In the genomic region with DNA sequence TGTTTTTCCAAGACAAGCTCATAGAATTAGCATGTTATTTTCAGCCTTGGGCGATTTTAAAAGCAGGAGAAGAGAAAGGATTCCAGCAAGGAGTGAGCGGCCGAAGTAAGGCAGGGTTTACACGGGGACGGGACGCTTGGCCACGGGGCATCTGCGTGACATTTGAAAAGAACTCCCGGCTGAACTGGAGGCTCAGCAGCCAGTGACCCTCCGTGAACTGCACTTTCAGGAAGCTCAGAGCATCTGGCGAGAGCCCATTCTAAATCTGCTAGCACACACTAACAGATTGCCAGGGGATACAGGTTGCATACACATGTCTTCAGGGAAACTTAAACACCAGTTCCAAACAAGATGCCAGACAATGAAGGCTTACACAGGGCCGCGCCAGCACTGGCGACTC, we compare ENCODE assay signal across 18 mouse cellular contexts. TPM values are rescaled to one million over a fixed set of nuclear protein-coding genes. Genes with fewer than 3 reads are reported as not detected.
DNase-seq lines count a peak whose midpoint lies in the region; ATAC-seq and TF ChIP-seq lines count a peak whose summit lies in the region.
"Had no signal": no experiment of that assay in that cellular context is flagged by ENCODE, and none has a peak within 500 bp of the region (broad histone marks: within the 10 kb centered on the region; RNA-seq: fewer than 3 reads in every experiment).

No protein-coding gene starts in this region.

- no peaks in the 10 kb centered on the region for H3K9me3 ChIP-seq in embryonic facial prominence, embryonic 14.5 days (ENCODE audit: control insufficient read depth, low read length)
- H3K9me3 ChIP-seq in intestine, postnatal 0 days (ENCODE audit: control insufficient read depth) = no peaks in the 10 kb centered on the region
- H3K9me3 ChIP-seq: G1E; liver, embryonic 15.5 days; stomach, embryonic 15.5 days had no signal

- no peak overlapping the region for H3K9ac ChIP-seq in embryonic facial prominence, embryonic 14.5 days (ENCODE audit: low read depth, low read length)
- no peak overlapping the region for H3K9ac ChIP-seq in intestine, postnatal 0 days (ENCODE audit: low read depth, low read length)
- H3K9ac ChIP-seq: liver, embryonic 15.5 days; stomach, embryonic 15.5 days had no signal

- WGBS in embryonic facial prominence, embryonic 14.5 days = 34% methylated on average over 14 of the region's 14 CpGs
- 69% methylated on average over 14 of the region's 14 CpGs for WGBS in intestine, postnatal 0 days

- DNase-seq in lung, postnatal 10 days = peak; percentile 16
- DNase-seq in lung, postnatal 36 days = no peak
- DNase-seq in embryo, embryonic 9.5 days (ENCODE audit: extremely low spot score) = peak; percentile 16
- peak; percentile 2 for DNase-seq in embryonic facial prominence, embryonic 14.5 days (ENCODE audit: low spot score)
- no peak for DNase-seq in liver
- no peak for DNase-seq in spleen, adult 18-20 months
- DNase-seq: adrenal gland, adult 2 months; cerebellum, adult 11 months; cerebellum, postnatal 25 days; kidney, postnatal 14 days had no signal

- H3K27ac ChIP-seq in embryonic facial prominence, embryonic 14.5 days (replicated peaks; ENCODE audit: low read depth, low read length) = no peak overlapping the region
- H3K27ac ChIP-seq in intestine, postnatal 0 days (ENCODE audit: low read depth, low read length) = peak overlapping the region; percentile 61
- H3K27ac ChIP-seq: liver, embryonic 15.5 days; stomach, embryonic 15.5 days had no signal

- peaks cover 8% of the 10 kb centered on the region; the same call in 1 of the 2 replicates for H3K4me1 ChIP-seq in embryonic facial prominence, embryonic 14.5 days (ENCODE audit: control insufficient read depth, insufficient read depth, low read length)
- no peaks in the 10 kb centered on the region for H3K4me1 ChIP-seq in intestine, postnatal 0 days (replicated peaks; ENCODE audit: control insufficient read depth, insufficient read depth, low read length)
- H3K4me1 ChIP-seq: liver, embryonic 15.5 days; stomach, embryonic 15.5 days had no signal

- no peak for ATAC-seq in embryonic facial prominence, embryonic 14.5 days (ENCODE audit: low read depth)
- no peak for ATAC-seq in intestine, postnatal 0 days
- ATAC-seq: forebrain, embryonic 16.5 days had no signal

- no peaks in the 10 kb centered on the region for H3K27me3 ChIP-seq in embryonic facial prominence, embryonic 14.5 days (replicated peaks; ENCODE audit: control insufficient read depth, insufficient read depth, low read length)
- no peaks in the 10 kb centered on the region for H3K27me3 ChIP-seq in intestine, postnatal 0 days (replicated peaks; ENCODE audit: control insufficient read depth, insufficient read depth, low read length)
- H3K27me3 ChIP-seq: liver, embryonic 15.5 days; stomach, embryonic 15.5 days had no signal

- no peaks in the 10 kb centered on the region for H3K36me3 ChIP-seq in embryonic facial prominence, embryonic 14.5 days (ENCODE audit: control insufficient read depth, insufficient read depth, low read length)
- no peaks in the 10 kb centered on the region for H3K36me3 ChIP-seq in intestine, postnatal 0 days (ENCODE audit: control insufficient read depth, insufficient read depth)
- H3K36me3 ChIP-seq: G1E; liver, embryonic 15.5 days; stomach, embryonic 15.5 days had no signal

- TF ChIP-seq CTCF in intestine, postnatal 0 days (IDR thresholded peaks at IDR 0.05; ENCODE audit: low read depth) = no peak

- H3K4me2 ChIP-seq in embryonic facial prominence, embryonic 14.5 days (ENCODE audit: low read depth, low read length) = peak overlapping the region; percentile 8; the same call in 1 of the 2 replicates
- peak overlapping the region; percentile 50 for H3K4me2 ChIP-seq in intestine, postnatal 0 days (replicated peaks; ENCODE audit: low read depth)
- H3K4me2 ChIP-seq: heart, embryonic 11.5 days; liver, embryonic 15.5 days; stomach, embryonic 15.5 days had no signal

- no peak overlapping the region for H3K4me3 ChIP-seq in embryonic facial prominence, embryonic 14.5 days (ENCODE audit: low read depth, low read length)
- no peak overlapping the region for H3K4me3 ChIP-seq in intestine, postnatal 0 days (ENCODE audit: low read depth, low read length)
- H3K4me3 ChIP-seq: erythroblast, embryonic 14.5 days; liver, embryonic 15.5 days; stomach, embryonic 15.5 days had no signal

RNA-seq across cellular contexts. Expression of a gene that starts 6.7 kb away (rescaled TPM):
- polyA plus RNA-seq in embryonic facial prominence, embryonic 14.5 days (2014; fragmentation: Nextera tagmentation; extraction: Ambion mirVana) = 0.17 TPM in 1 of 2 replicates, not detected in the other
- polyA plus RNA-seq in intestine, postnatal 0 days (2015; fragmentation: Nextera tagmentation; extraction: Ambion mirVana) = not detected in 2 replicates
- polyA plus RNA-seq: adrenal gland, adult 2 months; erythroblast, embryonic 14.5 days; forebrain, embryonic 16.5 days; G1E; heart, embryonic 11.5 days; liver, embryonic 15.5 days; stomach, embryonic 15.5 days; thymus, postnatal 0 days had no signal

RNA-seq across cellular contexts. Expression of a gene that starts 28.1 kb away (rescaled TPM):
- polyA plus RNA-seq in embryonic facial prominence, embryonic 14.5 days (2014; fragmentation: Nextera tagmentation; extraction: Ambion mirVana) = 0.22 and 0.50 TPM in 2 replicates
- not detected in 2 replicates for polyA plus RNA-seq in intestine, postnatal 0 days (2015; fragmentation: Nextera tagmentation; extraction: Ambion mirVana)
- polyA plus RNA-seq: adrenal gland, adult 2 months; forebrain, embryonic 16.5 days; G1E; heart, embryonic 11.5 days; liver, embryonic 15.5 days; thymus, postnatal 0 days had no signal

RNA-seq across cellular contexts. Expression of a gene that starts 43.6 kb away (rescaled TPM):
- polyA plus RNA-seq in embryonic facial prominence, embryonic 14.5 days (2014; fragmentation: Nextera tagmentation; extraction: Ambion mirVana) = not detected in 2 replicates
- not detected in 2 replicates for polyA plus RNA-seq in intestine, postnatal 0 days (2015; fragmentation: Nextera tagmentation; extraction: Ambion mirVana)
- polyA plus RNA-seq: adrenal gland, adult 2 months; erythroblast, embryonic 14.5 days; forebrain, embryonic 16.5 days; G1E; heart, embryonic 11.5 days; liver, embryonic 15.5 days; stomach, embryonic 15.5 days; thymus, postnatal 0 days had no signal

RNA-seq across cellular contexts. Expression of a gene that starts 45.4 kb away (rescaled TPM):
- not detected in 2 replicates for polyA plus RNA-seq in embryonic facial prominence, embryonic 14.5 days (2014; fragmentation: Nextera tagmentation; extraction: Ambion mirVana)
- polyA plus RNA-seq in intestine, postnatal 0 days (2015; fragmentation: Nextera tagmentation; extraction: Ambion mirVana) = not detected in 2 replicates
- polyA plus RNA-seq: adrenal gland, adult 2 months; erythroblast, embryonic 14.5 days; forebrain, embryonic 16.5 days; G1E; heart, embryonic 11.5 days; liver, embryonic 15.5 days; stomach, embryonic 15.5 days had no signal

RNA-seq across cellular contexts. Expression of a gene that starts 58.2 kb away (rescaled TPM):
- polyA plus RNA-seq in embryonic facial prominence, embryonic 14.5 days (2014; fragmentation: Nextera tagmentation; extraction: Ambion mirVana) = not detected in 2 replicates
- polyA plus RNA-seq in intestine, postnatal 0 days (2015; fragmentation: Nextera tagmentation; extraction: Ambion mirVana) = 0.34 and 0.56 TPM in 2 replicates
- polyA plus RNA-seq: adrenal gland, adult 2 months; erythroblast, embryonic 14.5 days; forebrain, embryonic 16.5 days; G1E; heart, embryonic 11.5 days; liver, embryonic 15.5 days; stomach, embryonic 15.5 days had no signal

Comparison
In these comparisons a context has a peak if more than half of its experiments do, and no peak if none do; other contexts are left out.
1. DNase-seq: peak in lung, postnatal 10 days (single experiment), embryo, embryonic 9.5 days (single experiment) and embryonic facial prominence, embryonic 14.5 days (single experiment); none in lung, postnatal 36 days (single experiment), liver (single experiment) and spleen, adult 18-20 months (0 of 2).